Mouse (Mus musculus) stomach, embryonic 14.5 days (tissue): ENCODE measurements around the gene Musk. TPM values are rescaled to one million over a fixed set of nuclear protein-coding genes. Genes with fewer than 3 reads are reported as not detected.

ENCODE experiments used
- ATAC-seq: fragments of 200-750 bp; cut with Nextera tagmentation; 2 replicates; pipeline ENCODE4 v1.8.0; 2017; ENCODE audit warnings: low read depth, moderate TSS enrichment; ENCODE audit not compliant: insufficient number of reproducible peaks, insufficient read depth, low FRiP score
- H3K27ac ChIP-seq: fragments of 300-500 bp; sonication (generic); 2 replicates; pipeline ENCODE4 v1.5.1; 2014; ENCODE audit warnings: mild to moderate bottlenecking, low read length, moderate library complexity, mixed read lengths
- H3K27me3 ChIP-seq: fragments of 300-500 bp; sonication (generic); 2 replicates; pipeline ENCODE4 v1.6.1; 2014; ENCODE audit warnings: low read length, control low read depth, mixed read lengths; ENCODE audit not compliant: control insufficient read depth, insufficient read depth
- H3K36me3 ChIP-seq: fragments of 300-500 bp; sonication (generic); 2 replicates; pipeline ENCODE4 v1.6.1; 2014; ENCODE audit warnings: mild to moderate bottlenecking, control low read depth, low read length, moderate library complexity, mixed read lengths; ENCODE audit not compliant: control insufficient read depth, insufficient read depth
- H3K4me1 ChIP-seq: fragments of 300-500 bp; sonication (generic); 2 replicates; pipeline ENCODE4 v1.6.1; 2014; ENCODE audit warnings: low read length, control low read depth, mixed read lengths; ENCODE audit not compliant: control insufficient read depth, insufficient read depth
- H3K4me2 ChIP-seq: fragments of 300-500 bp; sonication (generic); replicated peaks from 2 replicates; pipeline ENCODE4 v1.6.1; 2014; ENCODE audit warnings: low read depth, low read length, control low read depth
- H3K4me3 ChIP-seq: fragments of 300-500 bp; sonication (generic); 2 replicates; pipeline ENCODE4 v1.5.1; 2014; ENCODE audit warnings: low read depth, low read length, control low read depth
- H3K9ac ChIP-seq: fragments of 300-500 bp; sonication (generic); replicated peaks from 2 replicates; pipeline ENCODE4 v1.6.1; 2014; ENCODE audit warnings: low read depth, mild to moderate bottlenecking, control low read depth, low read length, moderate library complexity, mixed read lengths
- H3K9me3 ChIP-seq: fragments of 300-500 bp; sonication (generic); 2 replicates; pipeline ENCODE4 v1.6.1; 2016; ENCODE audit warnings: low read depth, low read length, control low read depth; ENCODE audit not compliant: control insufficient read depth
- WGBS: fragments of 180-500 bp; shearing (Covaris S2); extraction: QIAGEN DNeasy Blood & Tissue Kit; methylation state at CpG from one replicate; pipeline ENCODE4 v1.1.7; 2014; 5-methylcytosine and 5-hydroxymethylcytosine counted together
- polyA plus RNA-seq: library from polyadenylated mRNA; unstranded; fragments of >200 nt; fragmentation: Nextera tagmentation; extraction: Ambion mirVana; gene quantifications from 2 replicates; pipeline ENCODE4 v1.2.1, GENCODE M21; 2014

Gene Musk
- polyA plus RNA-seq, 1 experiment from 2014 or later = 0.68 TPM

DNA sequence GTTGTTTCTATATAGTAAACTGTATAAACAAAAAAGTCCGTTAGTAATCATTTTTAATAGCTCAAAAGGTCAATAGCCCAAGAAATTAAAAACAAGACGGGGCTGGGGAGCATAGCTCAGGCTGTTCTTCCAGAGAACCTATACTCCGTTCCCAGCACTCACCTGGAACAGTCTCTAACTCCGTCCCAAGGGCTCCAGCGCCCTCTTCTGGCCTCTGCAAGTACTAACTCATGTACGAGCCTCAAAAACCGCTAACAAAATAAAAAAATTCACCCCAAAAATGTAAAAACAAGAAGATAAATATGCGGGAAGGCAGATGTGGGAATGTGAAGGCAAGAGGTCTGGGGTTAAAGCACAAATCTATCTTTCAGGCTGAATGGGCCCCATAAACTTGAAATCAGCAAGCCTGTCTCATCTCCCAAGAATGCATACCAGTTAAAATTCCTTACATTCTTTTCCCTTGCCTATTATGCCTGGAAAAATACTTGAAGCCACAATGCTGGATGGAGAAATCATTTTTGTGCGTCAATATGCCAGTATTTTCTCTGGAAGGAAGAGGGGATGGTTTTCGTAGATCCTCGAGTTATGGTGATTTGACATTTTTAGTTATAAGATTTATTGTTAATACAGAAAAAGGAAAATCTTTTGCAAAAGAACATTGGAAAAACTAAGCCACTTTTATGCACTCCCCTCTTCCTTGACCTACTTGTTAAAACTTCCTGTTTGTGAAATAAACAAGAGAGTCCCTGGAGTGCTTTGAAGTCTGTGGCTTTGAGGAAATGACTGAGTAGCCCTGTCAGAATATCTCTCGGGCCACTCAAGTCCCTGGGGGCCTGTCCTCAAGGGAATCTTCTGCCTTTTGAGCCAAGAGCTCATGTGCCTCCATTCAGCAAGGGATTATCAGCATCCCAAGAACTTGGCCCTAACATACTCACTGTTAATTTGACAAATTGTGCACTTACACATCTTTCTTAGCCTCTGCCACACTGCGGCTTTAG, 127.7 kb downstream of the Musk start:
- Histone ChIP-seq H3K4me3 (no peak overlapping the region), H3K4me1 (no peaks in the 10 kb centered on the region), H3K27me3 (no peaks in the 10 kb centered on the region), H3K9me3 (no peaks in the 10 kb centered on the region), H3K4me2 (no peak overlapping the region), H3K9ac (no peak overlapping the region), H3K27ac (no peak overlapping the region), H3K36me3 (no peaks in the 10 kb centered on the region)
- WGBS = 62% methylated on average over 13 of the region's 13 CpGs
- no peak for ATAC-seq

DNA sequence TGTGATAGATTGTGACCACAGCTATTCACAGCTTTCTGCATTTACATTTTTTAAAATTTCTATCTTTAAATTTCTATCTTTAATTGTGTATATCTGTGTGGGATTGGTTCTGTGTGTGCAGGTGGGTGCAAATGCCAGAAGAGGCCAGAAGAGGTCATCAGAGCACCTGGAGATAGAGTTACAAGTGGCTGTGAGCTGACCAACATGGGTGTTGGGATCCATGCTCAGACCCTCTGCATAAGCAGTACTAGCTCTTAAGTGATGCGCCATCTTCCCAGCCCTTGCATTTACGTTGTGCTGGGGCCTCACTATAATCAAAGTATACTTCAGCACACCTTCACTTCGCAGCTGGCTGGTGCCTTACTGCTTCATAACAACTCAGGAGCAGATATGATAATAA, 129.8 kb downstream of the Musk start:
- 94% methylated on average over 3 of the region's 3 CpGs for WGBS
- H3K4me1 ChIP-seq = no peaks in the 10 kb centered on the region
- no peaks in the 10 kb centered on the region for H3K27me3 ChIP-seq
- H3K36me3 ChIP-seq = no peaks in the 10 kb centered on the region
- H3K27ac ChIP-seq = no peak overlapping the region
- no peaks in the 10 kb centered on the region for H3K9me3 ChIP-seq
- no peak overlapping the region for H3K4me2 ChIP-seq
- no peak for ATAC-seq
- no peak overlapping the region for H3K9ac ChIP-seq
- no peak overlapping the region for H3K4me3 ChIP-seq

DNA sequence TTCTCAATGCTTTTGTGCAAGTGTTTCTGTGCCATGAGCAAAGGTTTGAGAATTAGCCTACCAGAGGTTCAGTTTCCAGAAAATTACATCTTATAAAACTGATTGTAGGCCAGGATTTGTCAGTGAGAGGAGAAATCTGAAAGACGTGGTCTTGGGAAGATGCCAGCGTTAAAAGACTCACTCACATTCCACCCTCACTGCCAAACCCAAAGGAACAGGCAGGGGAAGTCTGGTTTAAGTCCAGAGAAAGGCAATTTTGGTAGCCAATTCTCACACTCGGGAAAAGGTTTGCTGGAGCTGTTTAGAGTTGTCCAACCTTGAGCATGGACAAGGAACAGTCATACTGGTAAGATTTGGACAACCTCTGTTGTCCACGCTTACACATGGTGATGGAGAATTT, 131.6 kb downstream of the Musk start:
- H3K4me2 ChIP-seq = no peak overlapping the region
- 58% methylated on average over 4 of the region's 4 CpGs for WGBS
- ATAC-seq = no peak
- H3K36me3 ChIP-seq = no peaks in the 10 kb centered on the region
- H3K9me3 ChIP-seq = no peaks in the 10 kb centered on the region
- H3K27me3 ChIP-seq = no peaks in the 10 kb centered on the region
- no peak overlapping the region for H3K9ac ChIP-seq
- H3K27ac ChIP-seq = no peak overlapping the region
- no peak overlapping the region for H3K4me3 ChIP-seq
- no peaks in the 10 kb centered on the region for H3K4me1 ChIP-seq

DNA sequence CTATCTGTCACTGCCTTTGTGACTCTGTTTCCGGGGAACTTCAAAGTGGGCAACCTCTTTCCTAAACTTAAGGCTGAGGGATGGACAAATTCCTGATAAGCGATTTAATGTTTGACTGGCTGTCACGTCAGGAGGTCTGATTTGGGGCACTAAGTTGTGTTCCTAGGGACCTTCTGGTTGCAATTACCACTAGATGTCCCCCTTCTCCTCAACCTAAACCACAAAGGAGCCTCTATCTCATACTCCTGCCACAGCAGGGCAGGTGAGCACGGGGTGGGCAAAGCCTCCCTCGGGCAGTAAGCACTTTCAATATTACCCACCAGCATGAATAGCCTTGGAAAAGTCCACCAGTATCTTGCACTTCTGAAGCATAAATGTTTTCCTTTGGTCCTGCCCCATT, 133.5 kb downstream of the Musk start:
- Histone ChIP-seq H3K36me3 (no peaks in the 10 kb centered on the region), H3K27me3 (no peaks in the 10 kb centered on the region), H3K9ac (no peak overlapping the region), H3K4me2 (no peak overlapping the region), H3K4me1 (0 out of 2 replicates have a peak, but pooled peaks cover 3% of the 10 kb centered on the region), H3K9me3 (no peaks in the 10 kb centered on the region), H3K27ac (no peak overlapping the region), H3K4me3 (no peak overlapping the region)
- ATAC-seq = no peak
- WGBS = 37% methylated on average over 5 of the region's 5 CpGs

- Histone ChIP-seq H3K4me3 (no peak overlapping the region), H3K27ac (no peak overlapping the region), H3K36me3 (no peaks in the 10 kb centered on the region), H3K4me1 (0 out of 2 replicates have a peak, but pooled peaks cover 3% of the 10 kb centered on the region), H3K9me3 (no peaks in the 10 kb centered on the region), H3K27me3 (no peaks in the 10 kb centered on the region), H3K4me2 (no peak overlapping the region), H3K9ac (no peak overlapping the region)
- no peak for ATAC-seq
- WGBS = 59% methylated on average over 9 of the region's 9 CpGs
These were observed 137.6 kb downstream of the Musk start for GRCm38 (mm10) chr4:58423276-58423930.

Other genes with a start within 250 kb of the Musk start
- gene Svep1, start 79.1 kb upstream of the Musk start, polyA plus RNA-seq = 9.7 and 11.0 TPM in 2 replicates